In the genomic region with DNA sequence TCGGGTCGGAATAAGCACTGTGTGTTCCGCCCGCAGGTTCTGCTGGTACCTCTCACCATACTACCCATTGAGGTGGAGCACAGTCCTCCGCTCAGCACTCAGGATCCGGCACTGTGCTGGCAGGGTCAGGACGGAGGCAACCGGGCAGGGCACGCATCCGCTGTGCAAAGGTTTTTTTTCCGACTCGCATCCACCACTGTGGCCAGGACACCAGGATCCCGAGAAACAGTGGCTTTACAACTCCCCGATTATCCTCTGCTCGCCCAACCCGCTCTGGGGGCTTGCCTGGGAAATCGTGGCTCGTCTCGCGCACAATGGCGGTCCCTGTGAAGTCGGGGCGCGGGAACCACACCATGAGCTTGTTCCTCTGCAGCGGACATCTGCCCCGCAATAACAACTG, we compare ENCODE assay signal across 8 mouse cellular contexts. TPM values are rescaled to one million over a fixed set of nuclear protein-coding genes. Genes with fewer than 3 reads are reported as not detected.
A peak's percentile ranks its signal among the peaks of the same experiment; 100 is the strongest.
DNase-seq lines count a peak whose midpoint lies in the region; ATAC-seq lines count a peak whose summit lies in the region.

No protein-coding gene starts in this region.

- H3K27me3 ChIP-seq in kidney, embryonic 14.5 days (ENCODE audit: control insufficient read depth, insufficient read depth, low read length): peaks cover 7% of the 10 kb centered on the region; the same call in 1 of the 2 replicates
- H3K27me3 ChIP-seq in embryonic facial prominence, embryonic 12.5 days: peaks cover 25% of the 10 kb centered on the region
- peaks cover 4% of the 10 kb centered on the region; the same call in 1 of the 2 replicates for H3K27me3 ChIP-seq in intestine, embryonic 16.5 days (replicated peaks; ENCODE audit: control insufficient read depth, insufficient read depth, low read length)
- H3K27me3 ChIP-seq in neural tube, embryonic 13.5 days: peaks cover 46% of the 10 kb centered on the region

- ATAC-seq in kidney, embryonic 14.5 days (ENCODE audit: low FRiP score, low TSS enrichment): no peak
- ATAC-seq in embryonic facial prominence, embryonic 12.5 days (ENCODE audit: insufficient number of reproducible peaks, insufficient read depth, low FRiP score, low TSS enrichment): no peak
- ATAC-seq in intestine, embryonic 16.5 days: no peak
- no peak for ATAC-seq in neural tube, embryonic 13.5 days (ENCODE audit: low read depth)

- DNase-seq in kidney, adult 11 months: no peak
- DNase-seq in cerebellum, adult 18-20 months: no peak
- no peak for DNase-seq in layer of hippocampus, adult 9-10 months (ENCODE audit: low spot score)
- DNase-seq in urinary bladder, postnatal 4 days (ENCODE audit: low spot score in 2 of 2): no peak

- peak overlapping the region; percentile 48 for H3K4me3 ChIP-seq in kidney, embryonic 14.5 days (ENCODE audit: low read length)
- peak overlapping the region; percentile 46 for H3K4me3 ChIP-seq in embryonic facial prominence, embryonic 12.5 days
- H3K4me3 ChIP-seq in intestine, embryonic 16.5 days (ENCODE audit: low read length): peak overlapping the region; percentile 48
- H3K4me3 ChIP-seq in neural tube, embryonic 13.5 days: peak overlapping the region; percentile 47

- H3K27ac ChIP-seq in kidney, embryonic 14.5 days (ENCODE audit: low read depth, low read length): no peak overlapping the region
- no peak overlapping the region for H3K27ac ChIP-seq in embryonic facial prominence, embryonic 12.5 days
- no peak overlapping the region for H3K27ac ChIP-seq in intestine, embryonic 16.5 days (ENCODE audit: low read length)
- H3K27ac ChIP-seq in neural tube, embryonic 13.5 days (replicated peaks): no peak overlapping the region

- H3K36me3 ChIP-seq in kidney, embryonic 14.5 days (ENCODE audit: control insufficient read depth, insufficient read depth, low read length): no peaks in the 10 kb centered on the region
- no peaks in the 10 kb centered on the region for H3K36me3 ChIP-seq in embryonic facial prominence, embryonic 12.5 days
- no peaks in the 10 kb centered on the region for H3K36me3 ChIP-seq in intestine, embryonic 16.5 days (ENCODE audit: control insufficient read depth, insufficient read depth, low read length)
- no peaks in the 10 kb centered on the region for H3K36me3 ChIP-seq in neural tube, embryonic 13.5 days

- H3K4me1 ChIP-seq in kidney, embryonic 14.5 days (ENCODE audit: control insufficient read depth, insufficient read depth, low read length): no peaks in the 10 kb centered on the region
- 0 out of 2 replicates have a peak, but pooled peaks cover 3% of the 10 kb centered on the region for H3K4me1 ChIP-seq in embryonic facial prominence, embryonic 12.5 days
- no peaks in the 10 kb centered on the region for H3K4me1 ChIP-seq in intestine, embryonic 16.5 days (ENCODE audit: control insufficient read depth, insufficient read depth, low read length)
- no peaks in the 10 kb centered on the region; the same call in 1 of the 2 replicates for H3K4me1 ChIP-seq in neural tube, embryonic 13.5 days (replicated peaks)

- peak overlapping the region; percentile 72 for H3K4me2 ChIP-seq in kidney, embryonic 14.5 days (replicated peaks; ENCODE audit: low read depth, low read length)
- peak overlapping the region; percentile 76 for H3K4me2 ChIP-seq in embryonic facial prominence, embryonic 12.5 days (replicated peaks)
- H3K4me2 ChIP-seq in intestine, embryonic 16.5 days (ENCODE audit: low read depth, low read length): peak overlapping the region; percentile 84
- H3K4me2 ChIP-seq in neural tube, embryonic 13.5 days: peak overlapping the region; percentile 77

- peak overlapping the region; percentile 50; the same call in 1 of the 2 replicates for H3K9ac ChIP-seq in kidney, embryonic 14.5 days (ENCODE audit: low read depth, low read length)
- peak overlapping the region; percentile 44 for H3K9ac ChIP-seq in embryonic facial prominence, embryonic 12.5 days
- H3K9ac ChIP-seq in intestine, embryonic 16.5 days (ENCODE audit: low read depth, low read length): peak overlapping the region; percentile 43
- H3K9ac ChIP-seq in neural tube, embryonic 13.5 days: peak overlapping the region; percentile 66

- no peaks in the 10 kb centered on the region for H3K9me3 ChIP-seq in kidney, embryonic 14.5 days (ENCODE audit: control insufficient read depth, low read length)
- H3K9me3 ChIP-seq in embryonic facial prominence, embryonic 12.5 days: no peaks in the 10 kb centered on the region
- H3K9me3 ChIP-seq in intestine, embryonic 16.5 days (ENCODE audit: control insufficient read depth, low read length): no peaks in the 10 kb centered on the region
- no peaks in the 10 kb centered on the region for H3K9me3 ChIP-seq in neural tube, embryonic 13.5 days

- 0% methylated on average over 26 of the region's 26 CpGs for WGBS in kidney, embryonic 14.5 days
- WGBS in embryonic facial prominence, embryonic 12.5 days: under 1% methylated on average over 26 of the region's 26 CpGs
- under 1% methylated on average over 26 of the region's 26 CpGs for WGBS in intestine, embryonic 16.5 days
- under 1% methylated on average over 26 of the region's 26 CpGs for WGBS in neural tube, embryonic 13.5 days

RNA-seq across cellular contexts. Expression of a gene that starts 21.0 kb away (rescaled TPM):
- 7.0 and 7.9 TPM in 2 replicates for polyA plus RNA-seq in kidney, embryonic 14.5 days (2014; fragmentation: Nextera tagmentation; extraction: Ambion mirVana)
- polyA plus RNA-seq in embryonic facial prominence, embryonic 12.5 days (2016; fragmentation: Nextera tagmentation; extraction: Ambion mirVana): 6.0 and 6.5 TPM in 2 replicates
- polyA plus RNA-seq in intestine, embryonic 16.5 days (2015; fragmentation: Nextera tagmentation; extraction: Ambion mirVana): 15.3 and 15.9 TPM in 2 replicates
- polyA plus RNA-seq in neural tube, embryonic 13.5 days (2015; fragmentation: Nextera tagmentation; extraction: Ambion mirVana): 9.0 and 10.9 TPM in 2 replicates

RNA-seq across cellular contexts. Expression of a gene that starts 28.0 kb away (rescaled TPM):
- polyA plus RNA-seq in kidney, embryonic 14.5 days (2014; fragmentation: Nextera tagmentation; extraction: Ambion mirVana): 2.9 and 3.8 TPM in 2 replicates
- polyA plus RNA-seq in embryonic facial prominence, embryonic 12.5 days (2016; fragmentation: Nextera tagmentation; extraction: Ambion mirVana): 1.4 and 1.8 TPM in 2 replicates
- 1.6 and 2.1 TPM in 2 replicates for polyA plus RNA-seq in intestine, embryonic 16.5 days (2015; fragmentation: Nextera tagmentation; extraction: Ambion mirVana)
- 2.8 and 2.9 TPM in 2 replicates for polyA plus RNA-seq in neural tube, embryonic 13.5 days (2015; fragmentation: Nextera tagmentation; extraction: Ambion mirVana)
